Mouse (Mus musculus): ENCODE data around the gene Slc36a1. TPM values are rescaled to one million over a fixed set of nuclear protein-coding genes. Genes with fewer than 3 reads are reported as not detected.

Gene Slc36a1
- total and polyA plus RNA-seq, 3 experiments = 4.4 to 6.2 (median 5.8) TPM

- Histone ChIP-seq H3K27me3 (ENCODE audit: insufficient read depth, low read length) (no peaks in the 10 kb centered on the region), H3K4me1 (ENCODE audit: insufficient read depth, low read depth, low read length) (no peaks in the 10 kb centered on the region), H3K4me3 (ENCODE audit: low read depth, low read length) (no peak overlapping the region), H3K9me3 (replicated peaks) (no peaks in the 10 kb centered on the region), H3K36me3 (replicated peaks) (no peaks in the 10 kb centered on the region)
- TF ChIP-seq GATA1 (IDR thresholded peaks at IDR 0.05; ENCODE audit: borderline replicate concordance, low read length) (no peak), POLR2AphosphoS5 (IDR thresholded peaks at IDR 0.05; ENCODE audit: insufficient replicate concordance, low read depth, low read length) (no peak), TAL1 (conservative IDR thresholded peaks at IDR 0.05; ENCODE audit: low read depth, low read length) (no peak), GATA2 (IDR thresholded peaks at IDR 0.05; ENCODE audit: borderline replicate concordance, low read depth, low read length) (no peak), CTCF (IDR thresholded peaks at IDR 0.05; ENCODE audit: low read depth, low read length) (no peak)
- DNase-seq (ENCODE audit: low spot score) (no peak), ATAC-seq (ENCODE audit: extremely low read depth, insufficient number of reproducible peaks, low FRiP score, poor library complexity, severe bottlenecking) (no peak)
Measured at GRCm38 (mm10) chr11:55165748-55166147, 38.4 kb upstream of the Slc36a1 start.

DNA sequence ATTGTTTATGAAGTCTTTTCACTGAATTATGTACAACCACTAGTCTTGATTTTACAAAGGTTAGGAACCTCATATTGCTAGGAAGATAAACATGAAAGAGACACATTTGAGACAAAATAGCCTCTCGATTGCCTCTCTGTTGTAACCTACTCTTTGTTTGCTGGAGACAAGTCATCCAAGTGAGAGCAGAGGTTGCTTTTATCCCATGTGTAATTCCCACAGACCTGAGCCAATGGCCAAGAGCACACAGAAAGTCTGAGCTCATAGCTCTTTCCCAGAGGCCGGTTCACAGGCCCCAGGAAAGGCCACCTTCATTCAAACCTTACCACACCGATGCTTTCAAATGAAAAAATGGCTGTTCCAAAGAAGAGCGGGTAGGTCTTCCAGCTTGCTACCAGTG lies 35.6 kb upstream of the Slc36a1 start:
- TF ChIP-seq GATA2 (IDR thresholded peaks at IDR 0.05; ENCODE audit: borderline replicate concordance, low read depth, low read length) (no peak), POLR2AphosphoS5 (IDR thresholded peaks at IDR 0.05; ENCODE audit: insufficient replicate concordance, low read depth, low read length) (no peak), GATA1 (IDR thresholded peaks at IDR 0.05; ENCODE audit: borderline replicate concordance, low read length) (no peak), CTCF (IDR thresholded peaks at IDR 0.05; ENCODE audit: low read depth, low read length) (no peak), TAL1 (conservative IDR thresholded peaks at IDR 0.05; ENCODE audit: low read depth, low read length) (no peak)
- H3K36me3 ChIP-seq (replicated peaks) = no peaks in the 10 kb centered on the region
- no peaks in the 10 kb centered on the region for H3K9me3 ChIP-seq (replicated peaks)

DNA sequence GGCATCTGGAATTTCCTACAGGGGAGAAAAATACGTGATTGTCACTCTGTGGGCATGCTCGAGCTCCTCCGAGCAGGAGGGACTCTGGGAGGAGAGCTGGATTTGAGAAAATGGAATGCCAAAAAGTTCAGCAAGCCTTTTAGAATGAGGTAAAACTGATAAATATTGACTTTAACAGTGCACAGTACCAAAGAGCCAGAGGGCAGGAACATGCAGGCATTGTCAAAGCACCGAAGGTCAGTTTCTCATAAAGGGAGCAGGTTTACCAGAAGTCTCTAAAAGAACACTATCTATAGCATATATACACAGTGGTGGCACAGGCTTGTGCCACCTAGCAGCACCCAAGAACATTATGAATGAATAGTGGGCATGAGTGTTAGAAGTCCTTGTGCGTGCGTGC lies 35.2 kb upstream of the Slc36a1 start:
- no peak overlapping the region for H3K4me3 ChIP-seq (ENCODE audit: low read depth, low read length)
- H3K27me3 ChIP-seq (ENCODE audit: insufficient read depth, low read length) = peaks cover 2% of the 10 kb centered on the region; the same call in 1 of the 2 replicates
- ATAC-seq (ENCODE audit: extremely low read depth, insufficient number of reproducible peaks, low FRiP score, poor library complexity, severe bottlenecking) = no peak
- no peak for DNase-seq (ENCODE audit: low spot score)
- no peaks in the 10 kb centered on the region for H3K9me3 ChIP-seq (replicated peaks)
- H3K4me1 ChIP-seq (ENCODE audit: insufficient read depth, low read depth, low read length) = no peaks in the 10 kb centered on the region
- H3K36me3 ChIP-seq (replicated peaks) = no peaks in the 10 kb centered on the region
- TF ChIP-seq TAL1 (conservative IDR thresholded peaks at IDR 0.05; ENCODE audit: low read depth, low read length) = no peak
- TF ChIP-seq GATA1 (IDR thresholded peaks at IDR 0.05; ENCODE audit: borderline replicate concordance, low read length) = no peak
- no peak for TF ChIP-seq POLR2AphosphoS5 (IDR thresholded peaks at IDR 0.05; ENCODE audit: insufficient replicate concordance, low read depth, low read length)
- TF ChIP-seq GATA2 (IDR thresholded peaks at IDR 0.05; ENCODE audit: borderline replicate concordance, low read depth, low read length) = no peak
- TF ChIP-seq CTCF (IDR thresholded peaks at IDR 0.05; ENCODE audit: low read depth, low read length) = no peak

More for the DNA sequence above, 35.6 kb upstream of the Slc36a1 start:
- ATAC-seq (ENCODE audit: extremely low read depth, insufficient number of reproducible peaks, low FRiP score, poor library complexity, severe bottlenecking) (no peak), DNase-seq (ENCODE audit: low spot score) (no peak)
- no peaks in the 10 kb centered on the region for H3K4me1 ChIP-seq (ENCODE audit: insufficient read depth, low read depth, low read length)
- no peak overlapping the region for H3K4me3 ChIP-seq (ENCODE audit: low read depth, low read length)
- peaks cover 2% of the 10 kb centered on the region; the same call in 1 of the 2 replicates for H3K27me3 ChIP-seq (ENCODE audit: insufficient read depth, low read length)

GRCm38 (mm10) chr11:55170501-55170900 lies 33.6 kb upstream of the Slc36a1 start:
- TF ChIP-seq TAL1 (conservative IDR thresholded peaks at IDR 0.05; ENCODE audit: low read depth, low read length) (no peak), GATA1 (IDR thresholded peaks at IDR 0.05; ENCODE audit: borderline replicate concordance, low read length) (no peak), POLR2AphosphoS5 (IDR thresholded peaks at IDR 0.05; ENCODE audit: insufficient replicate concordance, low read depth, low read length) (no peak), GATA2 (IDR thresholded peaks at IDR 0.05; ENCODE audit: borderline replicate concordance, low read depth, low read length) (no peak), CTCF (IDR thresholded peaks at IDR 0.05; ENCODE audit: low read depth, low read length) (no peak)
- no peak for DNase-seq (ENCODE audit: low spot score)
- H3K4me1 ChIP-seq (ENCODE audit: insufficient read depth, low read depth, low read length) = no peaks in the 10 kb centered on the region
- peaks cover 2% of the 10 kb centered on the region; the same call in 1 of the 2 replicates for H3K27me3 ChIP-seq (ENCODE audit: insufficient read depth, low read length)
- H3K36me3 ChIP-seq (replicated peaks) = no peaks in the 10 kb centered on the region
- H3K9me3 ChIP-seq (replicated peaks) = no peaks in the 10 kb centered on the region
- ATAC-seq (ENCODE audit: extremely low read depth, insufficient number of reproducible peaks, low FRiP score, poor library complexity, severe bottlenecking) = no peak
- no peak overlapping the region for H3K4me3 ChIP-seq (ENCODE audit: low read depth, low read length)

GRCm38 (mm10) chr11:55178830-55179229 lies 25.3 kb upstream of the Slc36a1 start:
- Histone ChIP-seq H3K36me3 (replicated peaks) (no peaks in the 10 kb centered on the region), H3K4me1 (ENCODE audit: insufficient read depth, low read depth, low read length) (no peaks in the 10 kb centered on the region), H3K9me3 (replicated peaks) (no peaks in the 10 kb centered on the region), H3K4me3 (ENCODE audit: low read depth, low read length) (no peak overlapping the region), H3K27me3 (ENCODE audit: insufficient read depth, low read length) (0 out of 2 replicates have a peak, but pooled peaks cover 3% of the 10 kb centered on the region)
- DNase-seq (ENCODE audit: low spot score) (no peak), ATAC-seq (ENCODE audit: extremely low read depth, insufficient number of reproducible peaks, low FRiP score, poor library complexity, severe bottlenecking) (no peak)
- TF ChIP-seq GATA1 (IDR thresholded peaks at IDR 0.05; ENCODE audit: borderline replicate concordance, low read length) (no peak), CTCF (IDR thresholded peaks at IDR 0.05; ENCODE audit: low read depth, low read length) (no peak), GATA2 (IDR thresholded peaks at IDR 0.05; ENCODE audit: borderline replicate concordance, low read depth, low read length) (no peak), TAL1 (conservative IDR thresholded peaks at IDR 0.05; ENCODE audit: low read depth, low read length) (no peak), POLR2AphosphoS5 (IDR thresholded peaks at IDR 0.05; ENCODE audit: insufficient replicate concordance, low read depth, low read length) (no peak)

DNA sequence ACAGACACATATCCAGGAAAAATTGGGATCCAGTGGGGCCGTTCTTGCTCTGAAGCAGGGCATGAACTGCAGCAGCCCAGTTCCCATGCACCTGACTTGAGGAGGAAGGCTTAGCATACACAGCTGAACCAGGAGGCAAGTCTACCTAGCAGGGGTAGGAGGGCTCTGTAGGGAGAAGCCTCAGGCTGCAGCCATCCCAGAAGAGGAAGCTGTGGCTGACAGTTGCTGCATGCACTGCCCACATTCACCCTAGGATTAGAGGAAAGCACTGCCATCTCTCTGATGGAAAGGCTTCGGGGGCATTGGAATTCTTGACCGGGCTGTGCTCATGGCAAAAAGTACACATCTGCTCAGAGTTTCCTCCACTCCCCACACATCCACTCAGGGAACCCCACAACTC lies 24.3 kb upstream of the Slc36a1 start:
- Histone ChIP-seq H3K36me3 (replicated peaks) (no peaks in the 10 kb centered on the region), H3K27me3 (ENCODE audit: insufficient read depth, low read length) (peaks cover 9% of the 10 kb centered on the region; the same call in 1 of the 2 replicates), H3K4me1 (ENCODE audit: insufficient read depth, low read depth, low read length) (no peaks in the 10 kb centered on the region), H3K4me3 (ENCODE audit: low read depth, low read length) (no peak overlapping the region), H3K9me3 (replicated peaks) (no peaks in the 10 kb centered on the region)
- ATAC-seq (ENCODE audit: extremely low read depth, insufficient number of reproducible peaks, low FRiP score, poor library complexity, severe bottlenecking) (no peak), DNase-seq (ENCODE audit: low spot score) (no peak)
- no peak for TF ChIP-seq GATA1 (IDR thresholded peaks at IDR 0.05; ENCODE audit: borderline replicate concordance, low read length)
- TF ChIP-seq CTCF (IDR thresholded peaks at IDR 0.05; ENCODE audit: low read depth, low read length) = no peak
- TF ChIP-seq GATA2 (IDR thresholded peaks at IDR 0.05; ENCODE audit: borderline replicate concordance, low read depth, low read length) = no peak
- TF ChIP-seq POLR2AphosphoS5 (IDR thresholded peaks at IDR 0.05; ENCODE audit: insufficient replicate concordance, low read depth, low read length) = no peak
- TF ChIP-seq TAL1 (conservative IDR thresholded peaks at IDR 0.05; ENCODE audit: low read depth, low read length) = no peak

Data from G1E (cell line).